Mouse (Mus musculus): ENCODE measurements around the gene Fnip2. TPM values are rescaled to one million over a fixed set of nuclear protein-coding genes. Genes with fewer than 3 reads are reported as not detected.

Fnip2 gene
- polyA plus RNA-seq, 1 experiment from 2014 or later = 6.9 TPM

DNA sequence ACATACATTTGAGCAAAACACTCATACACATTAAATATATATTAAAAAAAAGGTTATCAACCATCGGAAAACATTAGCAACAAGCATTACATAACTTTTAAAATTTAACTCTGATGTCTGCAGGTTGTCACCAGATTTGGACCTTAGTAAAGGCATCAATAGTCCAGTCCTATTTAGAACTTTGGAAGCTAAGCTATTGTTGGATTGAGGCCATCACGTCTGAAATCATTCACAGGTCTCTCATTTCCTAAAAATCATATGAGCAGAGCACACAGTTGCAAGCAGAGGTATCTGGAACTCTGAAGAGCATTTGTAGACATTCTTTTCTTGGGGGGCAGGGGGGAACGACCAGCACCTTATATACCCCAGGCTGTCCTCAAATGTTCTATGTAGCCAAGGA, 28.5 kb downstream of the Fnip2 start:
- Histone ChIP-seq H3K36me3 (ENCODE audit: control insufficient read depth, insufficient read depth, low read length) (no peaks in the 10 kb centered on the region), H3K4me2 (replicated peaks; ENCODE audit: low read depth, low read length) (no peak overlapping the region), H3K4me3 (ENCODE audit: low read length) (no peak overlapping the region), H3K4me1 (ENCODE audit: control insufficient read depth, insufficient read depth, low read length) (peaks cover 4% of the 10 kb centered on the region; the same call in 1 of the 2 replicates), H3K27ac (ENCODE audit: low read depth, low read length) (no peak overlapping the region), H3K9me3 (ENCODE audit: control insufficient read depth, low read length) (no peaks in the 10 kb centered on the region), H3K9ac (ENCODE audit: low read depth, low read length) (no peak overlapping the region), H3K27me3 (ENCODE audit: control insufficient read depth, insufficient read depth, low read length) (no peaks in the 10 kb centered on the region)
- no peak for ATAC-seq (ENCODE audit: low FRiP score, low TSS enrichment)
- WGBS = 91% methylated on average over 3 of the region's 3 CpGs

GRCm38 (mm10) chr3:79538342-79538741, 29.3 kb downstream of the Fnip2 start:
- Histone ChIP-seq H3K27ac (ENCODE audit: low read depth, low read length) (no peak overlapping the region), H3K4me2 (replicated peaks; ENCODE audit: low read depth, low read length) (no peak overlapping the region), H3K27me3 (ENCODE audit: control insufficient read depth, insufficient read depth, low read length) (no peaks in the 10 kb centered on the region), H3K4me3 (ENCODE audit: low read length) (no peak overlapping the region), H3K4me1 (ENCODE audit: control insufficient read depth, insufficient read depth, low read length) (peaks cover 4% of the 10 kb centered on the region; the same call in 1 of the 2 replicates), H3K9me3 (ENCODE audit: control insufficient read depth, low read length) (no peaks in the 10 kb centered on the region), H3K36me3 (ENCODE audit: control insufficient read depth, insufficient read depth, low read length) (no peaks in the 10 kb centered on the region), H3K9ac (ENCODE audit: low read depth, low read length) (no peak overlapping the region)
- WGBS = 84% methylated on average over 3 of the region's 3 CpGs
- no peak for ATAC-seq (ENCODE audit: low FRiP score, low TSS enrichment)

GRCm38 (mm10) chr3:79537626-79538203, 29.9 kb downstream of the Fnip2 start:
- Histone ChIP-seq H3K27me3 (ENCODE audit: control insufficient read depth, insufficient read depth, low read length) (no peaks in the 10 kb centered on the region), H3K36me3 (ENCODE audit: control insufficient read depth, insufficient read depth, low read length) (no peaks in the 10 kb centered on the region), H3K9me3 (ENCODE audit: control insufficient read depth, low read length) (no peaks in the 10 kb centered on the region), H3K27ac (ENCODE audit: low read depth, low read length) (no peak overlapping the region), H3K4me1 (ENCODE audit: control insufficient read depth, insufficient read depth, low read length) (peaks cover 3% of the 10 kb centered on the region; the same call in 1 of the 2 replicates), H3K9ac (ENCODE audit: low read depth, low read length) (no peak overlapping the region), H3K4me2 (replicated peaks; ENCODE audit: low read depth, low read length) (no peak overlapping the region), H3K4me3 (ENCODE audit: low read length) (no peak overlapping the region)
- ATAC-seq (ENCODE audit: low FRiP score, low TSS enrichment) = 0 out of 2 replicates have a peak, but pooled peaks have one; percentile 24
- WGBS = 81% methylated on average over 3 of the region's 3 CpGs

DNA sequence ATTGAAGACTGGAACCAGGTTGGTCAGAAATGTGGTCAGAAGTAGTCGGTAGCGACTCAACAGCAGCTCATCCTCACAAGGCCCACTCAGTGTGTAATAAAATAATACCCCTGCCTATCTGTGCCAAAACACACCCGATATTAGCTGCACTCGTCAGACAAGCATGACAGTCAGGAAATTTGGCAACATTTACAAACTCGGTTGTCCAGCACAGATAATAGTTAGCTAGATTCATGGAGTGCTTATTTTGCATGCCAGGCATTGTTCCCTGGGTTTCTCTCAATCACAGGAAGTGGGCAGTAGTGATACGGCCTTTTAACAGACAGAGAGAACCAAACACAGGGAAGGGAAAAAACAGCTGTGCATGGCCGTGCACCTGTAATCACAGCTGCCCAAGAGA, 30.6 kb downstream of the Fnip2 start:
- 79% methylated on average over 7 of the region's 7 CpGs for WGBS
- no peaks in the 10 kb centered on the region for H3K27me3 ChIP-seq (ENCODE audit: control insufficient read depth, insufficient read depth, low read length)
- H3K27ac ChIP-seq (ENCODE audit: low read depth, low read length) = no peak overlapping the region
- H3K4me3 ChIP-seq (ENCODE audit: low read length) = no peak overlapping the region
- no peaks in the 10 kb centered on the region for H3K9me3 ChIP-seq (ENCODE audit: control insufficient read depth, low read length)
- H3K4me1 ChIP-seq (ENCODE audit: control insufficient read depth, insufficient read depth, low read length) = 0 out of 2 replicates have a peak, but pooled peaks cover 2% of the 10 kb centered on the region
- H3K36me3 ChIP-seq (ENCODE audit: control insufficient read depth, insufficient read depth, low read length) = no peaks in the 10 kb centered on the region
- H3K4me2 ChIP-seq (replicated peaks; ENCODE audit: low read depth, low read length) = no peak overlapping the region
- ATAC-seq (ENCODE audit: low FRiP score, low TSS enrichment) = no peak
- H3K9ac ChIP-seq (ENCODE audit: low read depth, low read length) = no peak overlapping the region

- Histone ChIP-seq H3K9me3 (ENCODE audit: control insufficient read depth, low read length) (no peaks in the 10 kb centered on the region), H3K27me3 (ENCODE audit: control insufficient read depth, insufficient read depth, low read length) (no peaks in the 10 kb centered on the region), H3K4me3 (ENCODE audit: low read length) (no peak overlapping the region), H3K4me2 (replicated peaks; ENCODE audit: low read depth, low read length) (no peak overlapping the region), H3K9ac (ENCODE audit: low read depth, low read length) (no peak overlapping the region), H3K4me1 (ENCODE audit: control insufficient read depth, insufficient read depth, low read length) (0 out of 2 replicates have a peak, but pooled peaks cover 3% of the 10 kb centered on the region), H3K27ac (ENCODE audit: low read depth, low read length) (no peak overlapping the region), H3K36me3 (ENCODE audit: control insufficient read depth, insufficient read depth, low read length) (no peaks in the 10 kb centered on the region)
- 67% methylated on average over 9 of the region's 9 CpGs for WGBS
- no peak for ATAC-seq (ENCODE audit: low FRiP score, low TSS enrichment)
Observed at GRCm38 (mm10) chr3:79531581-79532271, 35.9 kb downstream of the Fnip2 start.

GRCm38 (mm10) chr3:79529499-79530096, 38.0 kb downstream of the Fnip2 start:
- Histone ChIP-seq H3K4me2 (replicated peaks; ENCODE audit: low read depth, low read length) (no peak overlapping the region), H3K27ac (ENCODE audit: low read depth, low read length) (no peak overlapping the region), H3K9ac (ENCODE audit: low read depth, low read length) (no peak overlapping the region), H3K4me3 (ENCODE audit: low read length) (no peak overlapping the region), H3K9me3 (ENCODE audit: control insufficient read depth, low read length) (no peaks in the 10 kb centered on the region), H3K36me3 (ENCODE audit: control insufficient read depth, insufficient read depth, low read length) (no peaks in the 10 kb centered on the region), H3K27me3 (ENCODE audit: control insufficient read depth, insufficient read depth, low read length) (no peaks in the 10 kb centered on the region), H3K4me1 (ENCODE audit: control insufficient read depth, insufficient read depth, low read length) (peaks cover 13% of the 10 kb centered on the region; the same call in 1 of the 2 replicates)
- no peak for ATAC-seq (ENCODE audit: low FRiP score, low TSS enrichment)
- 86% methylated on average over 6 of the region's 6 CpGs for WGBS

- no peaks in the 10 kb centered on the region for H3K27me3 ChIP-seq (ENCODE audit: control insufficient read depth, insufficient read depth, low read length)
- ATAC-seq (ENCODE audit: low FRiP score, low TSS enrichment) = no peak
- H3K4me1 ChIP-seq (ENCODE audit: control insufficient read depth, insufficient read depth, low read length) = peaks cover 13% of the 10 kb centered on the region; the same call in 1 of the 2 replicates
- H3K9ac ChIP-seq (ENCODE audit: low read depth, low read length) = no peak overlapping the region
- whole genome bisulfite sequencing = 73% methylated on average over 8 of the region's 8 CpGs
- no peaks in the 10 kb centered on the region for H3K36me3 ChIP-seq (ENCODE audit: control insufficient read depth, insufficient read depth, low read length)
- H3K9me3 ChIP-seq (ENCODE audit: control insufficient read depth, low read length) = no peaks in the 10 kb centered on the region
- H3K4me3 ChIP-seq (ENCODE audit: low read length) = no peak overlapping the region
- H3K4me2 ChIP-seq (replicated peaks; ENCODE audit: low read depth, low read length) = no peak overlapping the region
- H3K27ac ChIP-seq (ENCODE audit: low read depth, low read length) = no peak overlapping the region
Observed at GRCm38 (mm10) chr3:79528451-79528850, 39.1 kb downstream of the Fnip2 start.

GRCm38 (mm10) chr3:79527921-79528320, 39.7 kb downstream of the Fnip2 start:
- Histone ChIP-seq H3K4me1 (ENCODE audit: control insufficient read depth, insufficient read depth, low read length) (peaks cover 13% of the 10 kb centered on the region; the same call in 1 of the 2 replicates), H3K27me3 (ENCODE audit: control insufficient read depth, insufficient read depth, low read length) (no peaks in the 10 kb centered on the region), H3K9me3 (ENCODE audit: control insufficient read depth, low read length) (no peaks in the 10 kb centered on the region), H3K36me3 (ENCODE audit: control insufficient read depth, insufficient read depth, low read length) (no peaks in the 10 kb centered on the region), H3K4me3 (ENCODE audit: low read length) (no peak overlapping the region), H3K4me2 (replicated peaks; ENCODE audit: low read depth, low read length) (no peak overlapping the region), H3K9ac (ENCODE audit: low read depth, low read length) (no peak overlapping the region), H3K27ac (ENCODE audit: low read depth, low read length) (no peak overlapping the region)
- ATAC-seq (ENCODE audit: low FRiP score, low TSS enrichment) = no peak
- WGBS = 64% methylated on average over 8 of the region's 8 CpGs

- no peaks in the 10 kb centered on the region for H3K9me3 ChIP-seq (ENCODE audit: control insufficient read depth, low read length)
- H3K4me2 ChIP-seq (replicated peaks; ENCODE audit: low read depth, low read length) = no peak overlapping the region
- no peaks in the 10 kb centered on the region for H3K36me3 ChIP-seq (ENCODE audit: control insufficient read depth, insufficient read depth, low read length)
- peaks cover 13% of the 10 kb centered on the region; the same call in 1 of the 2 replicates for H3K4me1 ChIP-seq (ENCODE audit: control insufficient read depth, insufficient read depth, low read length)
- no peak overlapping the region for H3K4me3 ChIP-seq (ENCODE audit: low read length)
- H3K27ac ChIP-seq (ENCODE audit: low read depth, low read length) = no peak overlapping the region
- H3K9ac ChIP-seq (ENCODE audit: low read depth, low read length) = no peak overlapping the region
- no peak for ATAC-seq (ENCODE audit: low FRiP score, low TSS enrichment)
- 79% methylated on average over 3 of the region's 3 CpGs for WGBS
- H3K27me3 ChIP-seq (ENCODE audit: control insufficient read depth, insufficient read depth, low read length) = no peaks in the 10 kb centered on the region
Observed at GRCm38 (mm10) chr3:79527521-79527920, 40.1 kb downstream of the Fnip2 start.
